Mouse (Mus musculus) MEL (cell line): ENCODE results near the gene Trpm4.

Source experiments
- CTCF ChIP-seq, 3 experiments: IDR thresholded peaks in 2 of 3; conservative IDR thresholded peaks in 1 of 3; 2 replicates each; pipeline ENCODE4 v1.5.1; 2011 to 2012; ENCODE audit warnings: low read length in 3 of 3, low read depth in 2 of 3, mild to moderate bottlenecking in 2 of 3, improper control_type of control experiment in 1 of 3, inconsistent platforms in 1 of 3, mixed read lengths in 1 of 3, moderate library complexity in 1 of 3; ENCODE audit not compliant: control insufficient read depth in 1 of 3, insufficient read depth in 1 of 3, poor library complexity in 1 of 3, severe bottlenecking in 1 of 3
- EP300 ChIP-seq, 2 experiments: IDR thresholded peaks; 2 replicates each; pipeline ENCODE4 v1.6.1; 2011; ENCODE audit warnings: improper control_type of control experiment in 2 of 2, low read length in 2 of 2, low read depth in 1 of 2, mild to moderate bottlenecking in 1 of 2
- GATA1 ChIP-seq: IDR thresholded peaks from 2 replicates; pipeline ENCODE4 v1.6.1; 2011; ENCODE audit warnings: low read depth, low read length, improper control_type of control experiment
- JUND ChIP-seq: IDR thresholded peaks from 2 replicates; pipeline ENCODE4 v1.6.1; 2011; ENCODE audit warnings: low read depth, mild to moderate bottlenecking, improper control_type of control experiment, low read length
- KAT2A ChIP-seq: conservative IDR thresholded peaks from 2 replicates; pipeline ENCODE4 v1.6.1; 2012; ENCODE audit warnings: low read depth, low read length, improper control_type of control experiment, inconsistent platforms
- MAX ChIP-seq: IDR thresholded peaks from 2 replicates; pipeline ENCODE4 v1.6.1; 2011; ENCODE audit warnings: low read length, improper control_type of control experiment
- MYC ChIP-seq: IDR thresholded peaks from 2 replicates; pipeline ENCODE4 v1.6.1; 2011; ENCODE audit warnings: low read depth, mild to moderate bottlenecking, low read length, improper control_type of control experiment, moderate library complexity
- NELFE ChIP-seq: IDR thresholded peaks from 2 replicates; pipeline ENCODE4 v1.6.1; 2011; ENCODE audit warnings: low read depth, low read length, improper control_type of control experiment
- POLR2A ChIP-seq, 2 experiments: IDR thresholded peaks; 2 replicates each; pipeline ENCODE4 v1.6.1; 2011 to 2012; ENCODE audit warnings: low read length in 2 of 2, mild to moderate bottlenecking in 2 of 2, control low read depth in 1 of 2, improper control_type of control experiment in 1 of 2, low read depth in 1 of 2, moderate library complexity in 1 of 2; ENCODE audit not compliant: control insufficient read depth in 1 of 2, insufficient read depth in 1 of 2, poor library complexity in 1 of 2
- POLR2AphosphoS2 ChIP-seq: IDR thresholded peaks from 2 replicates; pipeline ENCODE4 v1.6.1; 2011; ENCODE audit warnings: low read length, improper control_type of control experiment
- POLR2AphosphoS5 ChIP-seq: IDR thresholded peaks from 2 replicates; pipeline ENCODE4 v1.6.1; 2012; ENCODE audit warnings: low read depth, borderline replicate concordance, mild to moderate bottlenecking, inconsistent platforms, low read length, moderate library complexity, mixed read lengths
- TCF12 ChIP-seq: IDR thresholded peaks from 2 replicates; pipeline ENCODE4 v1.6.1; 2014; ENCODE audit warnings: low read depth, mild to moderate bottlenecking, inconsistent platforms, low read length, improper control_type of control experiment, moderate library complexity
- ZNF384 ChIP-seq: IDR thresholded peaks from 2 replicates; pipeline ENCODE4 v1.6.1; 2012; ENCODE audit warnings: low read depth, mild to moderate bottlenecking, inconsistent platforms, low read length, improper control_type of control experiment

DNA sequence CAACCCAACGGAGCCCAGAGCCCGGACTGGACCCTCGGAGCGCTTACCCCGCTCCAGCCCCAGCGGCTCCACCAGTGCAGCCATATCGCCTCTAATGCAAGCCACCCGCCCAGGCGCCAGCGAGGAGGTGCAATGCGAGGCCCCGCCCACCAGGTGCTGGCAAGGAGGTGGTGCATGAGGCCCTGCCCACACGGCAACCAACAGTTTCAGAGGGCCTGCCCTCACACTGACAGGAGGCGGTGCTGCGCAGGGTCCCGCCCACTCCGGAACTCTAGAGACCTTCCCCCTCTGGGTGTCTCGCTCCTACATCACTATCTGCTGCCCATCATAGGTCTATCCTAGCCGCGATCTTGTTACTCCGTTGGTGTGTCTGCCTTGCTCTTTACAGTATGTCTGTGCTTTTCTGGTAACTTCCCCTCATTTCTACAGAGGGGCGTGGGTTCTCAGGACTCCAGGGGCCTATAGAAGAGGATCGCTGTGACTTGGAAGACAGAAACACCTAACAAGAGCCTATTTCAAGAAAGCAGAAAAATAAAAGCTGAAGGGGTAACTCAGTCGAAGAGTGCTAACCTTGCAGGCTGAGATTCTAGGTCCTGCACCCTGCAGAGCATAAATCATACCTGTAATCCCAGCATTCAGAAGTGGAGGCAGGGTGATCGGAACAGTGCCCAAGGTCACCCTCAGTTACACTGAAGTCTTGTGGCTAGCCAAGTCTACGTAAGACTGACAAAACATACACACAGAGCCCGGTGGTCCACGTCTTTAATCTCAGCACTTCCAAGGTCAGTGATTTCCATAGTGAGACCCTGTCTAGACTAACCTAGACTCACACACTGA lies 37.1 kb upstream of the Trpm4 start, which contains the start of gene Lin7b:
- TF ChIP-seq KAT2A (no peak), JUND (no peak), MYC (peak; percentile 25; the same call in 1 of the 2 replicates), CTCF (IDR thresholded peaks at IDR 0.05 in 2 of 3, conservative IDR thresholded peaks at IDR 0.05 in 1 of 3; ENCODE audit: control insufficient read depth in 1 of 3, insufficient read depth in 1 of 3, low read depth in 2 of 3, low read length in 3 of 3, poor library complexity in 1 of 3, severe bottlenecking in 1 of 3) (peak in 1 of 3 experiments; percentile 4; a peak in 1 of 6 replicates), MAX (no peak), NELFE (peak; percentile 29; the same call in 1 of the 2 replicates), ZNF384 (no peak), POLR2AphosphoS5 (no peak), TCF12 (peak; percentile 26; the same call in 1 of the 2 replicates), POLR2AphosphoS2 (peak; percentile 89), EP300 (IDR thresholded peaks at IDR 0.05; ENCODE audit: low read depth in 1 of 2, low read length in 2 of 2) (peak in 1 of 2 experiments; percentile 46; a peak in 2 of 4 replicates), POLR2A (IDR thresholded peaks at IDR 0.05; ENCODE audit: control insufficient read depth in 1 of 2, insufficient read depth in 1 of 2, low read depth in 1 of 2, low read length in 2 of 2, poor library complexity in 1 of 2) (peak; percentile 37 to 46; a peak in 3 of 4 replicates), GATA1 (peak; percentile 54; the same call in 1 of the 2 replicates)
